Mouse (Mus musculus) limb, embryonic 12.5 days (tissue): ENCODE data around the gene Selenof. TPM values are rescaled to one million over a fixed set of nuclear protein-coding genes. Genes with fewer than 3 reads are reported as not detected.

ENCODE experiments used
- ATAC-seq: fragments of 200-750 bp; cut with Nextera tagmentation; 2 replicates; pipeline ENCODE4 v1.8.0; 2017; ENCODE audit warnings: low read depth, moderate TSS enrichment; ENCODE audit not compliant: insufficient number of reproducible peaks, insufficient read depth, low FRiP score, low TSS enrichment
- H3K27ac ChIP-seq: fragments of 300-500 bp; sonication (generic); 2 replicates; pipeline ENCODE4 v1.5.1; 2016; ENCODE audit warnings: mild to moderate bottlenecking, moderate library complexity
- H3K27me3 ChIP-seq: fragments of 300-500 bp; sonication (generic); 2 replicates; pipeline ENCODE4 v1.6.1; 2016; ENCODE audit warnings: mild to moderate bottlenecking, moderate library complexity
- H3K36me3 ChIP-seq: fragments of 300-500 bp; sonication (generic); 2 replicates; pipeline ENCODE4 v1.6.1; 2016; ENCODE audit warnings: mild to moderate bottlenecking, moderate library complexity
- H3K4me1 ChIP-seq: fragments of 300-500 bp; sonication (generic); replicated peaks from 2 replicates; pipeline ENCODE4 v1.6.1; 2016
- H3K4me2 ChIP-seq: fragments of 300-500 bp; sonication (generic); 2 replicates; pipeline ENCODE4 v1.6.1; 2016; ENCODE audit warnings: mild to moderate bottlenecking, moderate library complexity
- H3K4me3 ChIP-seq: fragments of 300-500 bp; sonication (generic); replicated peaks from 2 replicates; pipeline ENCODE4 v1.5.1; 2016; ENCODE audit warnings: mild to moderate bottlenecking
- H3K9ac ChIP-seq: fragments of 300-500 bp; sonication (generic); replicated peaks from 2 replicates; pipeline ENCODE4 v1.6.1; 2016; ENCODE audit warnings: mild to moderate bottlenecking, moderate library complexity
- H3K9me3 ChIP-seq: fragments of 300-500 bp; sonication (generic); 2 replicates; pipeline ENCODE4 v1.6.1; 2016; ENCODE audit warnings: mild to moderate bottlenecking, moderate library complexity
- WGBS: fragments of 180-500 bp; shearing (Covaris S2); methylation state at CpG from one replicate; pipeline ENCODE4 v1.1.7; 2016; 5-methylcytosine and 5-hydroxymethylcytosine counted together
- polyA plus RNA-seq: library from polyadenylated mRNA; unstranded; fragments of >200 nt; fragmentation: Nextera tagmentation; extraction: Ambion mirVana; gene quantifications from 2 replicates; pipeline ENCODE4 v1.2.1, GENCODE M21; 2016

Selenof gene
- polyA plus RNA-seq, 1 experiment from 2014 or later = 491 TPM

DNA sequence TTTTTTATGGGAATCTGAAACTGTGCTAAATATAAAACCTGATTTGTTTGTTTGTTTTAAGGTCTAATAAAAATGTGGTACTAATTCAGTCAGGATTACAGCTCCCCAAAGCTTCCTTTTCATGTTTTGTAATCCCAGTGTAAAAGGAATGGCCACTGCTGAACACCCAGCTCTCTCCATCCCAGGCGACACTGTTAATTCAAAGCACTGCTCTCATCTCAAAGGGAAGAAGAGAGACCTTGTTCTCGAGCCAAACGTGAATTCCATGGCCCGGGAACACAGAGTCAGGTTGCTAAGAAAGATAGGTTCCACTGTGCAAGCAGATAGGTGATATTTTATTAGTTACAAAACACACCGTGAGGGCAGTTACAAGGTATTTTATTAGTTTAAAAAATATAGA, 74.1 kb downstream of the Selenof start:
- Histone ChIP-seq H3K9ac (no peak overlapping the region), H3K9me3 (peaks cover 7% of the 10 kb centered on the region; the same call in 1 of the 2 replicates), H3K4me1 (peaks cover 11% of the 10 kb centered on the region), H3K36me3 (no peaks in the 10 kb centered on the region), H3K4me2 (no peak overlapping the region), H3K27me3 (no peaks in the 10 kb centered on the region), H3K27ac (no peak overlapping the region), H3K4me3 (no peak overlapping the region)
- no peak for ATAC-seq
- WGBS = 45% methylated on average over 5 of the region's 5 CpGs

Other genes starting within 250 kb of the Selenof start
- 20.8 and 21.4 TPM in 2 replicates for gene Hs2st1, start 123 bp upstream of the Selenof start, polyA plus RNA-seq
- 101 and 103 TPM in 2 replicates for gene Sh3glb1, start 150.0 kb downstream of the Selenof start, polyA plus RNA-seq
- 0.15 and 0.20 TPM in 2 replicates for gene Clca3a1, start 190.7 kb downstream of the Selenof start, polyA plus RNA-seq
- not detected in 2 replicates for gene Clca3a2, start 249.2 kb downstream of the Selenof start, polyA plus RNA-seq